ENCODE assay signal across 17 mouse cellular contexts in genomic region chr1:165781426-165781825, GRCm38 (mm10). TPM values are rescaled to one million over a fixed set of nuclear protein-coding genes. Genes with fewer than 3 reads are reported as not detected.
DNase-seq lines count a peak whose midpoint lies in the region; ATAC-seq and TF ChIP-seq lines count a peak whose summit lies in the region.
"Had no signal": no experiment of that assay in that cellular context is flagged by ENCODE, and none has a peak within 500 bp of the region (broad histone marks: within the 10 kb centered on the region; RNA-seq: fewer than 3 reads in every experiment).

No protein-coding gene starts in this region.

- TF ChIP-seq EP300 in liver, postnatal 0 days (IDR thresholded peaks at IDR 0.05; ENCODE audit: low read depth): no peak
- TF ChIP-seq EP300 in CH12.LX (IDR thresholded peaks at IDR 0.05; ENCODE audit: low read length): peak; percentile 43

- 0 out of 2 replicates have a peak overlapping the region, but pooled peaks have one; percentile 78 for H3K4me2 ChIP-seq in liver, embryonic 15.5 days
- no peak overlapping the region for H3K4me2 ChIP-seq in liver, postnatal 0 days (ENCODE audit: low read depth, low read length)
- peak overlapping the region; percentile 71 for H3K4me2 ChIP-seq in CH12.LX (ENCODE audit: insufficient read depth, low read depth, poor library complexity, severe bottlenecking)

- TF ChIP-seq CTCF in liver, postnatal 0 days (IDR thresholded peaks at IDR 0.05; ENCODE audit: low read depth): no peak
- no peak for TF ChIP-seq CTCF in CH12.LX (conservative IDR thresholded peaks at IDR 0.05 in 1 of 2, IDR thresholded peaks at IDR 0.05 in 1 of 2; ENCODE audit: low read depth in 2 of 2, low read length in 2 of 2)

- TF ChIP-seq RAD21 in CH12.LX (IDR thresholded peaks at IDR 0.05; ENCODE audit: low read depth, low read length): no peak

- H3K4me1 ChIP-seq in liver, embryonic 15.5 days (replicated peaks): peaks cover 18% of the 10 kb centered on the region
- H3K4me1 ChIP-seq in liver, postnatal 0 days (ENCODE audit: insufficient read depth): peaks cover 7% of the 10 kb centered on the region
- H3K4me1 ChIP-seq in CH12.LX (ENCODE audit: control insufficient read depth in 1 of 2, insufficient read depth in 2 of 2): peaks cover 0 to 10% of the 10 kb centered on the region in 2 experiments; a peak in 2 of 4 replicates

- 44% methylated on average over 9 of the region's 9 CpGs for WGBS in liver, embryonic 15.5 days (ENCODE audit: insufficient replicate concordance)
- 54% methylated on average over 9 of the region's 9 CpGs for WGBS in liver, postnatal 0 days (ENCODE audit: insufficient replicate concordance)

- in situ Hi-C loops in CH12.LX (cut with MboI; ENCODE audit: low pct_ligation_motif_present, low pct_unique_long_range_greater_than_20kb, low sequenced_read_pairs): no loop called here

- H3K79me2 ChIP-seq in CH12.LX (replicated peaks; ENCODE audit: control insufficient read depth, extremely low read depth, insufficient read depth, poor library complexity, severe bottlenecking): no peaks in the 10 kb centered on the region

- dilution Hi-C loops in CH12.LX (cut with MboI; ENCODE audit: extremely low pct_ligation_motif_present, extremely low pct_unique_long_range_greater_than_20kb, low sequenced_read_pairs): no loop called here

- peak; percentile 81 for DNase-seq in heart, adult 11 months
- DNase-seq in heart, adult 8-10 months (ENCODE audit: low spot score): no peak
- no peak for DNase-seq in liver, postnatal 0 days
- DNase-seq in CH12.LX (ENCODE audit: extremely low read depth): no peak
- no peak for DNase-seq in thymus, adult 18-20 months
- no peak for DNase-seq in urinary bladder, postnatal 14 days (ENCODE audit: low spot score)
- DNase-seq: cerebellum, postnatal 10 days; embryo, embryonic 11 days; gastrocnemius, postnatal 10 days had no signal

- no peak overlapping the region for H3K4me3 ChIP-seq in liver, embryonic 15.5 days (replicated peaks)
- no peak overlapping the region for H3K4me3 ChIP-seq in liver, postnatal 0 days (ENCODE audit: low read depth, low read length)
- H3K4me3 ChIP-seq in CH12.LX (replicated peaks in 1 of 3; ENCODE audit: low read depth in 2 of 3, low read length in 2 of 3, poor library complexity in 1 of 3): peak overlapping the region in 2 of 3 experiments; percentile 32 to 55

- no peaks in the 10 kb centered on the region for H3K36me3 ChIP-seq in liver, embryonic 15.5 days (replicated peaks)
- H3K36me3 ChIP-seq in liver, postnatal 0 days (replicated peaks; ENCODE audit: insufficient read depth, low read length): no peaks in the 10 kb centered on the region
- no peaks in the 10 kb centered on the region for H3K36me3 ChIP-seq in CH12.LX (replicated peaks in 1 of 2; ENCODE audit: control insufficient read depth in 1 of 2, insufficient read depth in 1 of 2, low read length in 1 of 2)
- H3K36me3 ChIP-seq: embryonic facial prominence, embryonic 15.5 days; hindbrain, embryonic 13.5 days; neural tube, embryonic 13.5 days had no signal

- H3K27ac ChIP-seq in liver, embryonic 15.5 days (replicated peaks): no peak overlapping the region
- H3K27ac ChIP-seq in liver, postnatal 0 days (ENCODE audit: low read depth): no peak overlapping the region
- no peak overlapping the region for H3K27ac ChIP-seq in CH12.LX (ENCODE audit: insufficient read depth, low read depth)
- H3K27ac ChIP-seq: embryonic facial prominence, embryonic 15.5 days; hindbrain, embryonic 13.5 days; kidney, postnatal 0 days; neural tube, embryonic 13.5 days had no signal

- H3K9ac ChIP-seq in liver, embryonic 15.5 days: no peak overlapping the region
- no peak overlapping the region for H3K9ac ChIP-seq in liver, postnatal 0 days (replicated peaks)
- peak overlapping the region; percentile 22 for H3K9ac ChIP-seq in CH12.LX (ENCODE audit: insufficient read depth, low read depth)
- H3K9ac ChIP-seq: embryonic facial prominence, embryonic 15.5 days had no signal

- ATAC-seq in liver, embryonic 15.5 days (ENCODE audit: insufficient read depth): no peak
- ATAC-seq in liver, postnatal 0 days: no peak
- ATAC-seq in common myeloid progenitor, adult 5-6 weeks (replicated peaks; ENCODE audit: low read depth, poor library complexity, severe bottlenecking): peak; percentile 59

- no peak for TF ChIP-seq POLR2A in CH12.LX (IDR thresholded peaks at IDR 0.05; ENCODE audit: low read depth, low read length)

- H3K9me3 ChIP-seq in liver, embryonic 15.5 days (replicated peaks): no peaks in the 10 kb centered on the region
- no peaks in the 10 kb centered on the region for H3K9me3 ChIP-seq in liver, postnatal 0 days (ENCODE audit: low read length)
- H3K9me3 ChIP-seq in CH12.LX (replicated peaks; ENCODE audit: low read length): no peaks in the 10 kb centered on the region
- H3K9me3 ChIP-seq: embryonic facial prominence, embryonic 15.5 days; hindbrain, embryonic 13.5 days; neural tube, embryonic 13.5 days had no signal

- H3K27me3 ChIP-seq in liver, embryonic 15.5 days: peaks cover 20% of the 10 kb centered on the region
- H3K27me3 ChIP-seq in liver, postnatal 0 days (ENCODE audit: insufficient read depth, low read length): 0 out of 2 replicates have a peak, but pooled peaks cover 3% of the 10 kb centered on the region
- no peaks in the 10 kb centered on the region for H3K27me3 ChIP-seq in CH12.LX (replicated peaks)

TF ChIP-seq in CH12.LX, 34 proteins besides CTCF, POLR2A, EP300 and RAD21:
- TF ChIP-seq POLR2AphosphoS2 (IDR thresholded peaks at IDR 0.05; ENCODE audit: low read depth, low read length): no peak
- 0 out of 2 replicates have a peak, but pooled peaks have one; percentile 21 for TF ChIP-seq MAZ (IDR thresholded peaks at IDR 0.05; ENCODE audit: low read depth, low read length)
- no peak for TF ChIP-seq TCF12 (IDR thresholded peaks at IDR 0.05; ENCODE audit: low read depth, low read length)
- TF ChIP-seq MXI1 (IDR thresholded peaks at IDR 0.05; ENCODE audit: low read depth, low read length): no peak
TF ChIP-seq in CH12.LX: peak in this region for 1.

RNA-seq across cellular contexts. Expression of gene Cd247, which starts 7.1 kb away (rescaled TPM):
- 1 to 10 TPM in 1 of 4 experiments, under 1 TPM in 3; 0.16 to 1.1 (median 0.46) TPM for total RNA-seq in heart, adult 8-10 months (2022)
- 0.20 TPM in 1 of 2 replicates, not detected in the other for polyA plus RNA-seq in liver, embryonic 15.5 days (2015; fragmentation: Nextera tagmentation; extraction: Ambion mirVana)
- 0.13 and 0.43 TPM in 2 replicates for polyA plus RNA-seq in liver, postnatal 0 days (2015; fragmentation: Nextera tagmentation; extraction: Ambion mirVana)
- total RNA-seq in CH12.LX (2012; rRNA removed) (2.0 and 2.2 TPM in 2 replicates), CH12.LX (2014; rRNA removed) (not detected in 2 replicates)
- 1.3 and 2.3 TPM in 2 replicates for polyA plus RNA-seq in CH12.LX (2012; ENCODE audit: insufficient read length, low read depth)
- total RNA-seq in common myeloid progenitor, adult 5-6 weeks (2017): 1.2 and 1.9 TPM in 2 replicates
- total RNA-seq: layer of hippocampus, adult 18-20 months; layer of hippocampus, postnatal 36 days had no signal

RNA-seq across cellular contexts. Expression of gene Creg1, which starts 17.9 kb away (rescaled TPM):
- 100 to 1,000 TPM in 3 of 4 experiments, 10 to 100 TPM in 1; 98.7 to 109 (median 103) TPM for total RNA-seq in heart, adult 8-10 months (2022)
- polyA plus RNA-seq in liver, embryonic 15.5 days (2015; fragmentation: Nextera tagmentation; extraction: Ambion mirVana): 334 TPM in 2 replicates
- polyA plus RNA-seq in liver, postnatal 0 days (2015; fragmentation: Nextera tagmentation; extraction: Ambion mirVana): 289 and 305 TPM in 2 replicates
- total RNA-seq in CH12.LX (2012; rRNA removed) (22.3 and 23.3 TPM in 2 replicates), CH12.LX (2014; rRNA removed) (44.3 and 56.6 TPM in 2 replicates)
- 38.2 and 49.1 TPM in 2 replicates for polyA plus RNA-seq in CH12.LX (2012; ENCODE audit: insufficient read length, low read depth)
- total RNA-seq in common myeloid progenitor, adult 5-6 weeks (2017): 142 and 144 TPM in 2 replicates

Comparison
In these comparisons a context has a peak if more than half of its experiments do, and no peak if none do; other contexts are left out.
1. H3K4me3 ChIP-seq: peak in CH12.LX (2 of 3); none in liver, embryonic 15.5 days (single experiment) and liver, postnatal 0 days (single experiment).